Mouse (Mus musculus): ENCODE data around the gene Siah2. TPM values are rescaled to one million over a fixed set of nuclear protein-coding genes. Genes with fewer than 3 reads are reported as not detected.

The Siah2 gene
- polyA plus RNA-seq, 1 experiment from 2014 or later = 7.9 TPM

GRCm38 (mm10) chr3:58689105-58689504 is 3.1 kb downstream of the Siah2 start:
- 70% methylated on average over 7 of the region's 7 CpGs for WGBS

DNA sequence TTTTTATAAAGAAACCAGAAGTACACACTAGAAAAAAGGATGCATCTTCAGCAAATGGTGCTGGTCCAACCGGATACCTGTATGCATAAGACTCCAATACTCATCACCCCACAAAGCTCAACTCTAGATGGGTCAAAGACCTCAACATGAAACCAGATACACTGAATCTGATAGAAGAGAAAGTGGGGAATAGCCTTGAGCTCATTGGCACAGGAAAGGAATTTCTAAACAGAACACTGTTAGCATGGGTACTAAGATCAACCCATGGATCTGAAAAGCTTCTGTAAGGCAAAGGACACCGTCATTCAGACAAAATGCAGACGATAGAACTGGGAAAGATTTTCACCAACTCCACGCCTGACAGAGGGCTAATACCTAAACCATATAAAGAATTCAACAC is 3.6 kb downstream of the Siah2 start:
- H3K36me3 ChIP-seq (ENCODE audit: control insufficient read depth, insufficient read depth) = no peaks in the 10 kb centered on the region
- H3K9me3 ChIP-seq (ENCODE audit: control insufficient read depth, low read length) = no peaks in the 10 kb centered on the region
- H3K4me2 ChIP-seq (ENCODE audit: low read length) = no peak overlapping the region
- no peak overlapping the region for H3K4me3 ChIP-seq (replicated peaks; ENCODE audit: low read length)
- ATAC-seq = no peak
- no peaks in the 10 kb centered on the region for H3K27me3 ChIP-seq (replicated peaks; ENCODE audit: control insufficient read depth, insufficient read depth, low read length)
- H3K27ac ChIP-seq (ENCODE audit: low read length) = no peak overlapping the region
- no peak overlapping the region for H3K9ac ChIP-seq (replicated peaks; ENCODE audit: low read depth, low read length)
- WGBS = 94% methylated on average over 4 of the region's 4 CpGs
- H3K4me1 ChIP-seq (replicated peaks; ENCODE audit: control insufficient read depth, insufficient read depth, low read length) = peaks cover 20% of the 10 kb centered on the region

More at GRCm38 (mm10) chr3:58689105-58689504, 3.1 kb downstream of the Siah2 start:
- Histone ChIP-seq H3K27me3 (replicated peaks; ENCODE audit: control insufficient read depth, insufficient read depth, low read length) (no peaks in the 10 kb centered on the region), H3K27ac (ENCODE audit: low read length) (no peak overlapping the region), H3K9me3 (ENCODE audit: control insufficient read depth, low read length) (no peaks in the 10 kb centered on the region), H3K9ac (replicated peaks; ENCODE audit: low read depth, low read length) (no peak overlapping the region), H3K4me1 (replicated peaks; ENCODE audit: control insufficient read depth, insufficient read depth, low read length) (peaks cover 20% of the 10 kb centered on the region), H3K36me3 (ENCODE audit: control insufficient read depth, insufficient read depth) (no peaks in the 10 kb centered on the region), H3K4me2 (ENCODE audit: low read length) (no peak overlapping the region), H3K4me3 (replicated peaks; ENCODE audit: low read length) (no peak overlapping the region)
- no peak for ATAC-seq

DNA sequence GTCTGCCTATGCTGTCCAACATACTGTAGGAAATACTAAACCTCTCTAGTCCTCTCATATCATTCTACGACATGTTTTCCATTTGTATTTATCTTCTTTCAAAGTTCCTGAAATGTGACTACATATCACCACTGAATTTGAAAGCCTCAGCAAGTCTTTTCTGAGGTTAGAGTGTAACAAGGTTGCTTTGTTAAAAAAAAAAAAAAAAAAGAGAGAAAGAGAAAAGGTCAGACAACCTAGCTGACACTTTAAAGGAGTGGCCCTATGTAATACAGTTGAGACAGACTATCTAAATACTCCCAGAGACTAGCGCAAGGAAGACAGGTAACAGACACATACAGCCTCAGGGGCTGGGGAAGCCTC is 5.3 kb downstream of the Siah2 start:
- H3K36me3 ChIP-seq (ENCODE audit: control insufficient read depth, insufficient read depth) = no peaks in the 10 kb centered on the region
- WGBS = 91% methylated on average over 2 of the region's 2 CpGs

GRCm38 (mm10) chr3:58686206-58686921 is 5.8 kb downstream of the Siah2 start:
- H3K4me2 ChIP-seq (ENCODE audit: low read length) = no peak overlapping the region
- no peaks in the 10 kb centered on the region for H3K36me3 ChIP-seq (ENCODE audit: control insufficient read depth, insufficient read depth)
- no peak overlapping the region for H3K9ac ChIP-seq (replicated peaks; ENCODE audit: low read depth, low read length)
- no peaks in the 10 kb centered on the region for H3K9me3 ChIP-seq (ENCODE audit: control insufficient read depth, low read length)
- no peak overlapping the region for H3K27ac ChIP-seq (ENCODE audit: low read length)
- H3K27me3 ChIP-seq (replicated peaks; ENCODE audit: control insufficient read depth, insufficient read depth, low read length) = no peaks in the 10 kb centered on the region
- peaks cover 16% of the 10 kb centered on the region for H3K4me1 ChIP-seq (replicated peaks; ENCODE audit: control insufficient read depth, insufficient read depth, low read length)
- ATAC-seq = no peak
- H3K4me3 ChIP-seq (replicated peaks; ENCODE audit: low read length) = no peak overlapping the region
- WGBS = 84% methylated on average over 7 of the region's 7 CpGs

More for the DNA sequence above, 5.3 kb downstream of the Siah2 start:
- ATAC-seq = no peak
- H3K9ac ChIP-seq (replicated peaks; ENCODE audit: low read depth, low read length) = no peak overlapping the region
- H3K4me1 ChIP-seq (replicated peaks; ENCODE audit: control insufficient read depth, insufficient read depth, low read length) = peaks cover 16% of the 10 kb centered on the region
- H3K27me3 ChIP-seq (replicated peaks; ENCODE audit: control insufficient read depth, insufficient read depth, low read length) = no peaks in the 10 kb centered on the region
- H3K4me2 ChIP-seq (ENCODE audit: low read length) = no peak overlapping the region
- H3K27ac ChIP-seq (ENCODE audit: low read length) = no peak overlapping the region
- no peak overlapping the region for H3K4me3 ChIP-seq (replicated peaks; ENCODE audit: low read length)
- no peaks in the 10 kb centered on the region for H3K9me3 ChIP-seq (ENCODE audit: control insufficient read depth, low read length)

GRCm38 (mm10) chr3:58685396-58685795 is 6.8 kb downstream of the Siah2 start:
- Histone ChIP-seq H3K9me3 (ENCODE audit: control insufficient read depth, low read length) (no peaks in the 10 kb centered on the region), H3K4me2 (ENCODE audit: low read length) (no peak overlapping the region), H3K27ac (ENCODE audit: low read length) (no peak overlapping the region), H3K27me3 (replicated peaks; ENCODE audit: control insufficient read depth, insufficient read depth, low read length) (no peaks in the 10 kb centered on the region), H3K4me3 (replicated peaks; ENCODE audit: low read length) (no peak overlapping the region), H3K36me3 (ENCODE audit: control insufficient read depth, insufficient read depth) (no peaks in the 10 kb centered on the region), H3K9ac (replicated peaks; ENCODE audit: low read depth, low read length) (no peak overlapping the region), H3K4me1 (replicated peaks; ENCODE audit: control insufficient read depth, insufficient read depth, low read length) (peaks cover 14% of the 10 kb centered on the region)
- no peak for ATAC-seq
- WGBS = 93% methylated on average over 3 of the region's 3 CpGs

DNA sequence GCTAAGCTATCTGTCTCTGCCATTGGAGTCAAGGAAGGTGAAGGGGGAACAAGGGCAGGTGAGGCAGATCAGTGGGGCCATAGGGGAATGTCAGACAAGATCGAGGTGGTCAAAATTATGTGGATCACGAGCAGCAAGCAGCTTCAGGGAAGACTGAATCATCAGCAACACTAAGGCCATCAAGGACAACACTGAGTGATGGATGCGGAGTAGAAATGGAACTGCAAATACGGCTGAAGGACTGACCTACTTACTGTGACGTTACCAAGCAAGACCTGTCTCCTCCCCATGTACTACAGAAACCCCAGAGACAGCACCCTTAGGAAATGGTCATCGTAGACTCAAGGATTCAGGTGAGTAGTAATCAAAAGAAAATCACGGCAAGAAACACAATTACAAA is 8.9 kb downstream of the Siah2 start:
- Histone ChIP-seq H3K4me3 (replicated peaks; ENCODE audit: low read length) (no peak overlapping the region), H3K9ac (replicated peaks; ENCODE audit: low read depth, low read length) (no peak overlapping the region), H3K9me3 (ENCODE audit: control insufficient read depth, low read length) (no peaks in the 10 kb centered on the region), H3K27me3 (replicated peaks; ENCODE audit: control insufficient read depth, insufficient read depth, low read length) (no peaks in the 10 kb centered on the region), H3K4me2 (ENCODE audit: low read length) (no peak overlapping the region), H3K4me1 (replicated peaks; ENCODE audit: control insufficient read depth, insufficient read depth, low read length) (peaks cover 4% of the 10 kb centered on the region; the same call in 1 of the 2 replicates), H3K36me3 (ENCODE audit: control insufficient read depth, insufficient read depth) (no peaks in the 10 kb centered on the region), H3K27ac (ENCODE audit: low read length) (no peak overlapping the region)
- ATAC-seq = no peak
- 91% methylated on average over 7 of the region's 7 CpGs for WGBS

DNA sequence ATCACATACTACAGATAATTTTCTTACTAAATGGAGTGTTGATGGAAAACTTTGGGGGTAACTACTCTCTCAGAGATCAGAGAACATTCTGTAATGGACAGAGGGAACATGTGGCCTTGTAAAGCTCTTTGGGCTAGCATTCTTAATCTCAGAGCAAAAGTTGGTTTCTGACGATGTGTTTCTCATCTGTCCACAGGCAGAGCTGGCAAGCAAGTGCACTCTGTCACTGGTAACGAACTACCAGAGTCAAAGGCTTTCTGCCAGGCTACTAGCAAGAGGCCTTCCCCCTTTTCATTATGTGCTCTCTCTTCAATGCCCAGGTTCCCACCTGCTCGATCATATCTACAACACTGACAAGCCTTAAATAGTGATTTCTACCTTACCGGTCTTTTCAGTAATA is 9.9 kb downstream of the Siah2 start:
- WGBS = 52% methylated on average over 4 of the region's 4 CpGs
- H3K4me1 ChIP-seq (replicated peaks; ENCODE audit: control insufficient read depth, insufficient read depth, low read length) = peaks cover 3% of the 10 kb centered on the region; the same call in 1 of the 2 replicates
- no peak overlapping the region for H3K9ac ChIP-seq (replicated peaks; ENCODE audit: low read depth, low read length)
- no peak overlapping the region for H3K4me3 ChIP-seq (replicated peaks; ENCODE audit: low read length)
- no peaks in the 10 kb centered on the region for H3K9me3 ChIP-seq (ENCODE audit: control insufficient read depth, low read length)
- ATAC-seq = no peak
- no peak overlapping the region for H3K27ac ChIP-seq (ENCODE audit: low read length)
- H3K27me3 ChIP-seq (replicated peaks; ENCODE audit: control insufficient read depth, insufficient read depth, low read length) = no peaks in the 10 kb centered on the region
- H3K36me3 ChIP-seq (ENCODE audit: control insufficient read depth, insufficient read depth) = no peaks in the 10 kb centered on the region
- no peak overlapping the region for H3K4me2 ChIP-seq (ENCODE audit: low read length)

DNA sequence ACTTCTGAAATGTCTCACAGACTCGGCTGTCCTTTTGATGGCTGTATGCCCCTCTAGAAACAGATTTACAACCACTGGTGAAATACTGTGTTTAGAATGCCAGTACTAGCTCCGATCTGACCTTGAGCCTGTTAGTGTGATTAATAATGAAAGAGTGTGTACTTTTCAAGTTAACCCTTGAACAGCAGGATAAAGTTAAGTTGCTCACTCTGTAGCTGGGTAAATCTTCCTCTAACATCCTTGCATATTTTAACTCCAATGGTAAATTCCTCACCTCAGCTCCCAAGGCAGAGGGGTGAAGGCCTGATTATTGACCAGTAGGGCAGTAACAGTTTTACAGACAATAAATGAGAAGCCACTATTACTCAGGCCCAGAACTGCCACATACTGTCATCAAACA is 10.4 kb downstream of the Siah2 start:
- WGBS = 50% methylated on average over 2 of the region's 2 CpGs
- no peak overlapping the region for H3K4me2 ChIP-seq (ENCODE audit: low read length)
- H3K4me3 ChIP-seq (replicated peaks; ENCODE audit: low read length) = no peak overlapping the region
- H3K36me3 ChIP-seq (ENCODE audit: control insufficient read depth, insufficient read depth) = no peaks in the 10 kb centered on the region
- no peaks in the 10 kb centered on the region for H3K27me3 ChIP-seq (replicated peaks; ENCODE audit: control insufficient read depth, insufficient read depth, low read length)
- no peak for ATAC-seq
- no peak overlapping the region for H3K9ac ChIP-seq (replicated peaks; ENCODE audit: low read depth, low read length)
- H3K4me1 ChIP-seq (replicated peaks; ENCODE audit: control insufficient read depth, insufficient read depth, low read length) = peaks cover 3% of the 10 kb centered on the region; the same call in 1 of the 2 replicates
- no peak overlapping the region for H3K27ac ChIP-seq (ENCODE audit: low read length)
- H3K9me3 ChIP-seq (ENCODE audit: control insufficient read depth, low read length) = no peaks in the 10 kb centered on the region

DNA sequence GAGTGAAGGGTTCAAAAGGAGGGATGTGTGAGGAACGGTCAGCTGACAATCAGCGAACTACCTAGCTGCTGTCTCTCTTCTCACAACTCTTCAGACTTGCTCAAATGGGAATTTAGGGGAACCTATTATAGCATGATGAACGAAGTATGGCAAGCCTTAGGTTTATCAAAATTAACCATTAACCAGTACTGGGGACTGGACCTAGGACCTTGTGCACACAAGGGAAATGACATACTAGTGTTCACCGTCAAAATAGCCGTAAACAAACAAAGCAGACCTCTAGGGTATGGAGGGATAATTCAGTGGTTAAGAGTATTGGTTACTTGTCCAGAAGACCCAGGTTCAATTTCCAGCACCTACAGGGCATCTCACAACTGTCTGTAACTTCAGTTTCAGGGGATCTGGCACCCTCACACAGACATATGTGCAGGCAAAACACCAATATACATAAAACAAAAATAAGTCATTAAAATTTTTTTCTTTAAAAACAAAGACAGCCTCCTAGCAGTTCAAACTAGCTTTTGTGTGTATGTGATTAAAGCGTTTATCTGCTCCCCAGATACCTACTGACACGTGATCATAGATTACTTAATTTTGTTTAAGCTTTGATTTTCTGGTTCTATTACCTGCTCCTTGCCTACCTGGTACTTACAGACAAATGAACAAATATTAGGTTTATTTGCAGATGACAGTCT is 11.1 kb downstream of the Siah2 start:
- Histone ChIP-seq H3K36me3 (ENCODE audit: control insufficient read depth, insufficient read depth) (no peaks in the 10 kb centered on the region), H3K4me2 (ENCODE audit: low read length) (no peak overlapping the region), H3K4me3 (replicated peaks; ENCODE audit: low read length) (no peak overlapping the region), H3K4me1 (replicated peaks; ENCODE audit: control insufficient read depth, insufficient read depth, low read length) (peaks cover 3% of the 10 kb centered on the region; the same call in 1 of the 2 replicates), H3K27ac (ENCODE audit: low read length) (no peak overlapping the region), H3K9ac (replicated peaks; ENCODE audit: low read depth, low read length) (no peak overlapping the region), H3K9me3 (ENCODE audit: control insufficient read depth, low read length) (no peaks in the 10 kb centered on the region), H3K27me3 (replicated peaks; ENCODE audit: control insufficient read depth, insufficient read depth, low read length) (no peaks in the 10 kb centered on the region)
- ATAC-seq = no peak
- WGBS = 90% methylated on average over 7 of the region's 7 CpGs

Data from forebrain, embryonic 16.5 days (tissue).